Mouse (Mus musculus) heart, adult 18-20 months (tissue): ENCODE data around the gene Flywch1. TPM values are rescaled to one million over a fixed set of nuclear protein-coding genes. Genes with fewer than 3 reads are reported as not detected.

ENCODE experiments used
- DNase-seq, 2 experiments: peaks; one replicate each; pipeline ENCODE4 v3.0.0; 2021 to 2022; ENCODE audit warnings: mixed read lengths in 1 of 2
- total RNA-seq, 2 experiments: library from RNA; stranded (reverse); gene quantifications; 2 replicates each; pipeline ENCODE4 v1.2.3; 2021

The Flywch1 gene
- total RNA-seq, 2 experiments from 2014 or later: 38.1 to 40.7 TPM

- no peak for DNase-seq
Measured at GRCm38 (mm10) chr17:23704741-23705140, 66.7 kb downstream of the Flywch1 start.

- DNase-seq: no peak
Measured at GRCm38 (mm10) chr17:23703301-23703700, 68.1 kb downstream of the Flywch1 start.

Other genes with a start within 250 kb of the Flywch1 start
- 1 to 10 TPM; 6.2 to 7.3 TPM for gene Zfp213, start 207.4 kb downstream of the Flywch1 start, total RNA-seq
- 1 to 10 TPM; 2.2 to 3.1 TPM for gene Zfp13, start 172.1 kb downstream of the Flywch1 start, total RNA-seq
- gene Zscan10, start 170.7 kb downstream of the Flywch1 start, total RNA-seq: not detected
- gene Mmp25, start 126.3 kb downstream of the Flywch1 start, total RNA-seq: under 1 TPM in 1 of 2 experiments, not detected in 1; 0.13 TPM
- not detected for gene Bicdl2, start 111.1 kb downstream of the Flywch1 start, total RNA-seq
- gene Hcfc1r1, start 98.0 kb downstream of the Flywch1 start, total RNA-seq: 100 to 1,000 TPM; 191 to 199 TPM
- 10 to 100 TPM; 11.0 to 11.2 TPM for gene Thoc6, start 97.7 kb downstream of the Flywch1 start, total RNA-seq
- gene Tnfrsf12a, start 94.1 kb downstream of the Flywch1 start, total RNA-seq: 10 to 100 TPM; 63.7 to 89.9 TPM
- gene Cldn6, start 92.4 kb downstream of the Flywch1 start, total RNA-seq: not detected
- not detected for gene Cldn9, start 87.6 kb downstream of the Flywch1 start, total RNA-seq
- gene 1520401A03Rik, start 48.8 kb downstream of the Flywch1 start, total RNA-seq: not detected
- gene Pkmyt1, start 45.3 kb downstream of the Flywch1 start, total RNA-seq: 1 to 10 TPM; 1.1 to 1.4 TPM
- 10 to 100 TPM; 22.9 to 29.2 TPM for gene Paqr4, start 30.7 kb downstream of the Flywch1 start, total RNA-seq
- gene Kremen2, start 25.8 kb downstream of the Flywch1 start, total RNA-seq: under 1 TPM; 0.15 to 0.18 TPM
- gene Flywch2, start 14.5 kb upstream of the Flywch1 start, total RNA-seq: under 1 TPM in 1 of 2 experiments, not detected in 1; 0.55 TPM
- gene Srrm2, start 18.9 kb upstream of the Flywch1 start, total RNA-seq: 100 to 1,000 TPM; 125 to 153 TPM
- 100 to 1,000 TPM; 357 to 360 TPM for gene Elob, start 57.5 kb upstream of the Flywch1 start, total RNA-seq
- gene Prss33, start 64.5 kb upstream of the Flywch1 start, total RNA-seq: not detected
- not detected for gene Prss32, start 72.3 kb upstream of the Flywch1 start, total RNA-seq
- not detected for gene Prss41, start 72.6 kb upstream of the Flywch1 start, total RNA-seq
- not detected for gene Prss21, start 96.5 kb upstream of the Flywch1 start, total RNA-seq
- gene Dcpp1, start 109.3 kb upstream of the Flywch1 start, total RNA-seq: not detected
- not detected for gene Dcpp2, start 109.3 kb upstream of the Flywch1 start, total RNA-seq
- gene Dcpp3, start 145.9 kb upstream of the Flywch1 start, total RNA-seq: not detected
- not detected for gene Sbp, start 170.1 kb upstream of the Flywch1 start, total RNA-seq
- gene Sbpl, start 183.7 kb upstream of the Flywch1 start, total RNA-seq: not detected
- gene Prss30, start 209.0 kb upstream of the Flywch1 start, total RNA-seq: not detected
- not detected for gene Prss22, start 226.5 kb upstream of the Flywch1 start, total RNA-seq